8 mouse cellular contexts compared by ENCODE assay signal in genomic region chrX:105069671-105070503, GRCm38 (mm10). TPM values are rescaled to one million over a fixed set of nuclear protein-coding genes. Genes with fewer than 3 reads are reported as not detected.
DNase-seq lines count a peak whose midpoint lies in the region; ATAC-seq and TF ChIP-seq lines count a peak whose summit lies in the region.

No protein-coding gene starts in this region.

- intact Hi-C loops in heart, postnatal 25 days (cut with DNase I) = no loop called here

- H3K9me3 ChIP-seq in G1E (replicated peaks) = no peaks in the 10 kb centered on the region
- no peaks in the 10 kb centered on the region for H3K9me3 ChIP-seq in forebrain, embryonic 15.5 days

- 1% methylated on average over 32 of the region's 32 CpGs for WGBS in forebrain, embryonic 15.5 days
- under 1% methylated on average over 32 of the region's 32 CpGs for WGBS in lung, adult 2 months
- WGBS in olfactory bulb, adult 2 months = under 1% methylated on average over 32 of the region's 32 CpGs
- WGBS in thymus, adult 2 months = under 1% methylated on average over 31 of the region's 32 CpGs

- TF ChIP-seq CTCF in G1E (IDR thresholded peaks at IDR 0.05; ENCODE audit: low read depth, low read length) = no peak
- no peak for TF ChIP-seq CTCF in lung, adult 2 months (IDR thresholded peaks at IDR 0.05; ENCODE audit: insufficient read depth, low read length)
- no peak for TF ChIP-seq CTCF in olfactory bulb, adult 2 months (IDR thresholded peaks at IDR 0.05; ENCODE audit: insufficient read depth, low read depth, low read length)
- no peak for TF ChIP-seq CTCF in thymus, adult 2 months (IDR thresholded peaks at IDR 0.05; ENCODE audit: borderline replicate concordance, control insufficient read depth, extremely low read depth, insufficient read depth, low read length, poor library complexity)

- H3K27me3 ChIP-seq in G1E (ENCODE audit: insufficient read depth, low read length) = no peaks in the 10 kb centered on the region
- H3K27me3 ChIP-seq in forebrain, embryonic 15.5 days = no peaks in the 10 kb centered on the region
- H3K27me3 ChIP-seq in thymus, adult 2 months (ENCODE audit: control insufficient read depth, insufficient read depth, low read length) = no peaks in the 10 kb centered on the region

- TF ChIP-seq POLR2A in lung, adult 2 months (IDR thresholded peaks at IDR 0.05; ENCODE audit: borderline replicate concordance, extremely low read depth, low read depth, low read length) = peak; percentile 16; the same call in 1 of the 2 replicates
- TF ChIP-seq POLR2A in olfactory bulb, adult 2 months (IDR thresholded peaks at IDR 0.05; ENCODE audit: insufficient read depth, low read depth, low read length) = no peak
- no peak for TF ChIP-seq POLR2A in thymus, adult 2 months (IDR thresholded peaks at IDR 0.05; ENCODE audit: control insufficient read depth, extremely low read depth, insufficient read depth, low read length, poor library complexity)

- DNase-seq in G1E (ENCODE audit: low spot score) = peak; percentile 44
- peak; percentile 75 for DNase-seq in cerebellum, adult 11-12 months
- peak; percentile 72 for DNase-seq in heart, postnatal 25 days (ENCODE audit: low spot score)
- DNase-seq in layer of hippocampus, adult 18-20 months (ENCODE audit: low spot score in 2 of 2) = peak; percentile 87
- peak; percentile 55 for DNase-seq in lung, adult 2 months
- peak; percentile 62 for DNase-seq in thymus, adult 2 months

- H3K36me3 ChIP-seq in G1E (replicated peaks) = peaks cover 34% of the 10 kb centered on the region
- peaks cover 26% of the 10 kb centered on the region; the same call in 1 of the 2 replicates for H3K36me3 ChIP-seq in forebrain, embryonic 15.5 days
- H3K36me3 ChIP-seq in thymus, adult 2 months (ENCODE audit: control insufficient read depth, insufficient read depth, low read length) = 0 out of 2 replicates have a peak, but pooled peaks cover 13% of the 10 kb centered on the region

- peak overlapping the region; percentile 86 for H3K27ac ChIP-seq in forebrain, embryonic 15.5 days (replicated peaks)
- no peak overlapping the region for H3K27ac ChIP-seq in olfactory bulb, adult 2 months (ENCODE audit: insufficient read depth, low read depth, low read length)
- H3K27ac ChIP-seq in thymus, adult 2 months (ENCODE audit: control insufficient read depth, insufficient read depth, low read length) = peak overlapping the region; percentile 48; the same call in 1 of the 2 replicates

- H3K4me3 ChIP-seq in G1E (ENCODE audit: low read depth, low read length) = peak overlapping the region; percentile 70
- H3K4me3 ChIP-seq in forebrain, embryonic 15.5 days = peak overlapping the region; percentile 66
- H3K4me3 ChIP-seq in lung, adult 2 months (replicated peaks; ENCODE audit: extremely low read depth, low read depth, low read length) = peak overlapping the region; percentile 69
- peak overlapping the region; percentile 42 for H3K4me3 ChIP-seq in olfactory bulb, adult 2 months (ENCODE audit: insufficient read depth, low read depth, low read length)
- peak overlapping the region; percentile 48 for H3K4me3 ChIP-seq in thymus, adult 2 months (ENCODE audit: control insufficient read depth, insufficient read depth, low read length)

- peak overlapping the region; percentile 64 for H3K9ac ChIP-seq in forebrain, embryonic 15.5 days (replicated peaks)

- ATAC-seq in G1E (ENCODE audit: extremely low read depth, insufficient number of reproducible peaks, low FRiP score, poor library complexity, severe bottlenecking) = peak; percentile 90
- ATAC-seq in forebrain, embryonic 15.5 days (replicated peaks) = peak; percentile 95

- peaks cover 9% of the 10 kb centered on the region; the same call in 1 of the 2 replicates for H3K4me1 ChIP-seq in G1E (ENCODE audit: insufficient read depth, low read depth, low read length)
- H3K4me1 ChIP-seq in forebrain, embryonic 15.5 days = peaks cover 11% of the 10 kb centered on the region
- H3K4me1 ChIP-seq in lung, adult 2 months (ENCODE audit: control insufficient read depth, insufficient read depth, low read length) = no peaks in the 10 kb centered on the region; the same call in 1 of the 2 replicates
- H3K4me1 ChIP-seq in olfactory bulb, adult 2 months (ENCODE audit: control insufficient read depth, insufficient read depth, low read length) = no peaks in the 10 kb centered on the region
- 0 out of 2 replicates have a peak, but pooled peaks cover 2% of the 10 kb centered on the region for H3K4me1 ChIP-seq in thymus, adult 2 months (replicated peaks; ENCODE audit: control insufficient read depth, insufficient read depth, low read length)

- peak overlapping the region; percentile 49 for H3K4me2 ChIP-seq in forebrain, embryonic 15.5 days (replicated peaks)

RNA-seq across cellular contexts. Expression of gene Pbdc1, which starts 9.7 kb away (rescaled TPM):
- total RNA-seq in G1E (2014; fragmentation: Nextera tagmentation) = 33.4 and 38.5 TPM in 2 replicates
- 63.3 and 67.0 TPM in 2 replicates for total RNA-seq in G1E (2017)
- polyA plus RNA-seq in G1E (2012) = 3.7 and 9.9 TPM in 2 replicates
- polyA plus RNA-seq in forebrain, embryonic 15.5 days (2015; fragmentation: Nextera tagmentation; extraction: Ambion mirVana) = 34.6 and 38.6 TPM in 2 replicates
- 1 to 10 TPM; 6.0 to 8.2 TPM for total RNA-seq in heart, postnatal 25 days (2021)
- 10 to 100 TPM; 15.8 to 22.7 TPM for total RNA-seq in layer of hippocampus, adult 18-20 months (2021)
- polyA plus RNA-seq in lung, adult 2 months (2012; rRNA removed) = 4.9 and 5.4 TPM in 2 replicates
- not detected in 2 replicates for polyA plus RNA-seq in olfactory bulb, adult 2 months (2012; ENCODE audit: insufficient read depth, insufficient read length, low replicate concordance, missing spikeins)
- polyA plus RNA-seq in thymus, adult 2 months (2012; rRNA removed) = 13.1 and 13.7 TPM in 2 replicates

RNA-seq across cellular contexts. Expression of gene Magee1, which starts 50.3 kb away (rescaled TPM):
- total RNA-seq in G1E (2014; fragmentation: Nextera tagmentation) (0.68 and 0.87 TPM in 2 replicates), G1E (2017) (0.23 and 0.38 TPM in 2 replicates)
- 0.28 and 0.30 TPM in 2 replicates for polyA plus RNA-seq in G1E (2012)
- polyA plus RNA-seq in forebrain, embryonic 15.5 days (2015; fragmentation: Nextera tagmentation; extraction: Ambion mirVana) = 123 and 129 TPM in 2 replicates
- 1 to 10 TPM; 3.7 to 4.5 TPM for total RNA-seq in heart, postnatal 25 days (2021)
- 100 to 1,000 TPM; 149 to 151 TPM for total RNA-seq in layer of hippocampus, adult 18-20 months (2021)
- 7.9 and 8.5 TPM in 2 replicates for polyA plus RNA-seq in lung, adult 2 months (2012; rRNA removed)
- polyA plus RNA-seq in olfactory bulb, adult 2 months (2012; ENCODE audit: insufficient read depth, insufficient read length, low replicate concordance, missing spikeins) = not detected in 2 replicates
- polyA plus RNA-seq in thymus, adult 2 months (2012; rRNA removed) = 5.7 and 6.7 TPM in 2 replicates
